Mouse (Mus musculus) left cerebral cortex, postnatal 10 days (tissue): ENCODE data around the gene Twf1. TPM values are rescaled to one million over a fixed set of nuclear protein-coding genes. Genes with fewer than 3 reads are reported as not detected.

Experiments used
- DNase-seq, 2 experiments: peaks; one replicate each; pipeline ENCODE4 v3.0.0; 2021 to 2022; ENCODE audit warnings: low spot score in 2 of 2, mixed read lengths in 1 of 2; ENCODE audit errors: extremely low spot score in 1 of 2
- intact Hi-C: fragments of 180-260 bp; cut with DNase I; formaldehyde crosslinking; loops from one replicate; pipeline ENCODE4 v1.15.1; 2025
- total RNA-seq, 2 experiments: library from RNA; stranded (reverse); gene quantifications; 2 replicates each; pipeline ENCODE4 v1.2.3; 2021

Twf1 gene
- total RNA-seq, 2 experiments from 2014 or later: 43.3 to 49.7 TPM

- DNase-seq: no peak
- intact Hi-C loops: no loop called here
Observed at GRCm38 (mm10) chr15:94532956-94533355, 56.7 kb downstream of the Twf1 start.

DNA sequence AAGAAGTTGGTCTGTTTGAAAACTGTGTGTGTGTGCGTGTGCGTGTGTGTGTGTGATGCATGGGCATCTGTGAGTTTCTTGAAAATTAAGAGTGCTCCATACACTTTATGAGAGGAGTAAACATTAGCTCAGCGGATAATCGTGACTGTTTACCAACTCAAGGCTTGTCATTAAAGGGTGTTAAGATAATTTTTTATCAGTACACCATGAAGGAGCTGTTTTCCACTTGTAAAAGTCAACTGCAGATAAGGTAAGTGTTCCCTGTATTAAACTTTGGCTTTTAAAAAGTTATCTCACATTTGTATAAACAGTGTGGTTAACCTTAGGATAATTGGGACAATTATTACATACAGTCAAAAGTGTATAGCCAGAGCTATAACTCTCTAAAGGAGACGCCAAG lies 57.4 kb downstream of the Twf1 start:
- no peak for DNase-seq
- intact Hi-C loops: no loop called here

- intact Hi-C loops: no loop called here
Observed at GRCm38 (mm10) chr15:94530519-94530918, 59.2 kb downstream of the Twf1 start.

More at GRCm38 (mm10) chr15:94530519-94530918, 59.2 kb downstream of the Twf1 start:
- DNase-seq: no peak

Other genes with a start within 250 kb of the Twf1 start
- gene Adamts20, start 124.5 kb downstream of the Twf1 start, total RNA-seq: 10 to 100 TPM; 12.5 to 14.2 TPM
- gene Pus7l, start 46.3 kb downstream of the Twf1 start, total RNA-seq: 1 to 10 TPM; 4.3 to 4.6 TPM
- gene Irak4, start 46.2 kb downstream of the Twf1 start, total RNA-seq: 1 to 10 TPM; 1.6 TPM
- gene Tmem117, start 39.3 kb upstream of the Twf1 start, total RNA-seq: 10 to 100 TPM; 12.6 to 13.7 TPM